Mouse (Mus musculus) kidney, postnatal 4 days (tissue): Measurements from ENCODE around the gene Fbxw9.
A peak's percentile ranks its signal among the peaks of the same experiment; 100 is the strongest.
"Not testable (repeated sequence)": the region's sequence is repeated elsewhere in the genome, so short reads cannot be mapped to it uniquely, and the experiment has no call there.

Experiments
- DNase-seq, 2 experiments: peaks; one replicate each; pipeline ENCODE4 v3.0.0; 2021; ENCODE audit warnings: mixed read lengths in 2 of 2

The Fbxw9 gene

GRCm38 (mm10) chr8:85037366-85037680 lies 22.5 kb upstream of the Fbxw9 start:
- no peak for DNase-seq

GRCm38 (mm10) chr8:85037681-85038531 lies 21.9 kb upstream of the Fbxw9 start:
- DNase-seq = peak; percentile 52 to 70

- no peak for DNase-seq
These were observed 16.2 kb upstream of the Fbxw9 start for GRCm38 (mm10) chr8:85043619-85044018.

GRCm38 (mm10) chr8:85057367-85057766 lies 2.5 kb upstream of the Fbxw9 start:
- DNase-seq = no peak

- no peak for DNase-seq
These were observed 2.7 kb downstream of the Fbxw9 start for GRCm38 (mm10) chr8:85062603-85063002.

GRCm38 (mm10) chr8:85065213-85065612 lies 5.4 kb downstream of the Fbxw9 start:
- peak; percentile 66 to 75 for DNase-seq

GRCm38 (mm10) chr8:85067155-85067554 lies 7.3 kb downstream of the Fbxw9 start:
- no peak for DNase-seq

GRCm38 (mm10) chr8:85067982-85068381 lies 8.1 kb downstream of the Fbxw9 start, which contains the start of gene Gm5741:
Gene Gm5741 (minus strand): TSS chr8:85067982.
- DNase-seq = no peak

GRCm38 (mm10) chr8:85071041-85071440 lies 11.2 kb downstream of the Fbxw9 start:
- DNase-seq = peak in 1 of 2 experiments; percentile 32

- peak; percentile 92 to 95 for DNase-seq
These were observed 11.8 kb downstream of the Fbxw9 start, which contains the start of gene Dhps for GRCm38 (mm10) chr8:85071514-85072281. Gene Dhps (plus strand): TSS chr8:85071757.

- peak in 1 of 2 experiments; percentile 34 for DNase-seq
These were observed 12.6 kb downstream of the Fbxw9 start for GRCm38 (mm10) chr8:85072364-85072929.

- no peak for DNase-seq
These were observed 13.3 kb downstream of the Fbxw9 start for GRCm38 (mm10) chr8:85073041-85073612.

- no peak for DNase-seq
These were observed 14.3 kb downstream of the Fbxw9 start for GRCm38 (mm10) chr8:85074167-85074566.

- no peak for DNase-seq
These were observed 14.8 kb downstream of the Fbxw9 start for GRCm38 (mm10) chr8:85074617-85075016.

- peak; percentile 78 to 80 for DNase-seq
These were observed 16.1 kb downstream of the Fbxw9 start for GRCm38 (mm10) chr8:85076001-85076400.

- DNase-seq = peak; percentile 82 to 88
These were observed 17.1 kb downstream of the Fbxw9 start for GRCm38 (mm10) chr8:85076993-85077392.

- DNase-seq = peak in 1 of 2 experiments; percentile 59
These were observed 20.3 kb downstream of the Fbxw9 start for GRCm38 (mm10) chr8:85080214-85080531.

GRCm38 (mm10) chr8:85080532-85081215 lies 20.8 kb downstream of the Fbxw9 start, which contains the start of gene Wdr83os:
Gene Wdr83os (plus strand): TSS chr8:85080740.
- peak; percentile 63 to 77 for DNase-seq

GRCm38 (mm10) chr8:85081216-85081555 lies 21.3 kb downstream of the Fbxw9 start, which contains the start of gene Wdr83:
Gene Wdr83 (minus strand): TSS chr8:85081306.
- peak; percentile 57 to 69 for DNase-seq

- DNase-seq = not testable (repeated sequence)
These were observed 22.3 kb downstream of the Fbxw9 start for GRCm38 (mm10) chr8:85082169-85082568.

GRCm38 (mm10) chr8:85083108-85083813 lies 23.4 kb downstream of the Fbxw9 start, which contains the start of gene Man2b1:
Gene Man2b1 (plus strand): TSS chr8:85083270.
- peak; percentile 89 to 93 for DNase-seq

- no peak for DNase-seq
These were observed 24.8 kb downstream of the Fbxw9 start for GRCm38 (mm10) chr8:85084633-85085032.
